Mouse (Mus musculus) heart, embryonic 12.5 days (tissue): Measurements from ENCODE around the gene Tifa. TPM values are rescaled to one million over a fixed set of nuclear protein-coding genes. Genes with fewer than 3 reads are reported as not detected.

Source experiments
- ATAC-seq: fragments of 200-750 bp; cut with Nextera tagmentation; 2 replicates; pipeline ENCODE4 v1.8.0; 2017; ENCODE audit warnings: moderate TSS enrichment, moderate library complexity; ENCODE audit not compliant: insufficient number of reproducible peaks, low FRiP score
- H3K27ac ChIP-seq: fragments of 300-500 bp; sonication (generic); 2 replicates; pipeline ENCODE4 v1.5.1; 2016; ENCODE audit warnings: mild to moderate bottlenecking, moderate library complexity; ENCODE audit not compliant: poor library complexity, severe bottlenecking
- H3K27me3 ChIP-seq: fragments of 300-500 bp; sonication (generic); replicated peaks from 2 replicates; pipeline ENCODE4 v1.6.1; 2016; ENCODE audit warnings: mild to moderate bottlenecking, moderate library complexity
- H3K36me3 ChIP-seq: fragments of 300-500 bp; sonication (generic); 2 replicates; pipeline ENCODE4 v1.6.1; 2016; ENCODE audit warnings: mild to moderate bottlenecking, moderate library complexity
- H3K4me1 ChIP-seq: fragments of 300-500 bp; sonication (generic); replicated peaks from 2 replicates; pipeline ENCODE4 v1.6.1; 2016; ENCODE audit warnings: mild to moderate bottlenecking
- H3K4me2 ChIP-seq: fragments of 300-500 bp; sonication (generic); 2 replicates; pipeline ENCODE4 v1.6.1; 2016; ENCODE audit warnings: mild to moderate bottlenecking, moderate library complexity
- H3K4me3 ChIP-seq: fragments of 300-500 bp; sonication (generic); 2 replicates; pipeline ENCODE4 v1.5.1; 2016; ENCODE audit warnings: mild to moderate bottlenecking
- H3K9ac ChIP-seq: fragments of 300-500 bp; sonication (generic); 2 replicates; pipeline ENCODE4 v1.6.1; 2016; ENCODE audit warnings: mild to moderate bottlenecking, moderate library complexity
- H3K9me3 ChIP-seq: fragments of 300-500 bp; sonication (generic); replicated peaks from 2 replicates; pipeline ENCODE4 v1.6.1; 2016; ENCODE audit warnings: mild to moderate bottlenecking, moderate library complexity
- WGBS: fragments of 180-500 bp; shearing (Covaris S2); methylation state at CpG from one replicate; pipeline ENCODE4 v1.1.7; 2016; 5-methylcytosine and 5-hydroxymethylcytosine counted together
- polyA plus RNA-seq: library from polyadenylated mRNA; unstranded; fragments of >200 nt; fragmentation: Nextera tagmentation; extraction: Ambion mirVana; gene quantifications from 2 replicates; pipeline ENCODE4 v1.2.1, GENCODE M21; 2016

The Tifa gene
- polyA plus RNA-seq, result 2.6 and 2.7 TPM in 2 replicates

DNA sequence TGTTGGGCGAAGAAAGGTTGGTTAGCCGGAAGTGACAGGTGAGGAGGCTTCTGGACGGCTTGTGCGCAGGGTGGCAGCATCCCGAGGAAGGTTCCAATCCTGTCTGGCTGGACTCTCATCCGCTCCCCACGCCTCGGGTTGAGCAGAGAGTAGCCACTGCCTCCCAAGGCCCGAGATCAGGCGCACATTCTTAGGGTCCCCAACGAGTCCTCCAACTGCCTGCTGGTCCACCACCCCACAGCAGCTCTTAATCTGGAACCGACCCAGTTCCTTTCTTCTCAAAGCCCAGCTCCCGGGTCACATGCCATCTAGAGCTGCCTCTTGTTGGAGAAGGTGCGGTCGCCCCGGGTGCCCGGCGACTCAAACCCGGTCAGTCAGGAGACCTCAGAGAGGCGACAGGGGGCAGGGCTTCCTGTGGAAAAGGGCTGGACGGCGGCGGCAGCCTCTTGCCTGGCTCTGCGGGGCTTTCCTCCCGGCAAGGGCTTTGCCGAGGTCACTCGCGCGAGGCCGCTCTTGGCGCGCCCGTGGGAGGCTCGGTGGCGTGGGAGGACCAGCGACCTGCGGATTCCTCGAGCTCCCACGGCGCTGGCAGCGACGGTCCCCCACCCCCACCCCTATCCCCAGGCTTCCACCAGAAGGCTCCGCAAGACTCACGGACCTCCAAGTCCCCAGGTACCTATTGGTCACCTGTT, at the start of gene Tifa:
Gene Tifa (plus strand): TSS at position 306 of the 692 bp plus-strand sequence.
- under 1% methylated on average over 44 of the region's 44 CpGs for WGBS
- Histone ChIP-seq H3K9me3 (no peaks in the 10 kb centered on the region), H3K4me2 (peak within 1 kb of the TSS; percentile 99), H3K4me3 (peak within 1 kb of the TSS; percentile 74), H3K9ac (peak within 1 kb of the TSS; percentile 72), H3K27me3 (peaks cover 26% of the 10 kb centered on the region), H3K27ac (no peak within 1 kb of the TSS), H3K36me3 (no peaks in the 10 kb centered on the region), H3K4me1 (0 out of 2 replicates have a peak, but pooled peaks cover 13% of the 10 kb centered on the region)
- ATAC-seq, result peak; percentile 71

DNA sequence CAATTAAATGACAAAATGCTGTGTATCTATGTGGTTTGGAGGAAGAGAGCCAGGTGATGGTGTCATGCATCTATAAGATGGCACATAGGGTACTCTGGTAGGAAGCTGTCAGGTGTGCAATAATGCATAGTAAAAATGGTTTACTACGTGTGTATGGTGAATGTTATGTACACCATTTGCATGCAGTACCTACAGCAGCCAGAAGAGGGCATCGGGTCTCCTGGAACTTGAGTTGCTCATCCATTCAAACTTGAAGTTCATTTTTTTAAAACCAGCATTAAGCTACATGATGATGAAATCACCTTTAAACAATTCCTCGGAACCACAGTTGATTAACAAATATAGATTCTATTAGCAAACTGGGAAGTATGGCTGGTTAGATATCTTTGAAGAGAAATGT, 48.1 kb upstream of the Tifa start:
- H3K27ac ChIP-seq, result no peak overlapping the region
- no peak overlapping the region for H3K9ac ChIP-seq
- H3K4me2 ChIP-seq, result no peak overlapping the region
- WGBS, result 90% methylated on average over 3 of the region's 3 CpGs
- no peaks in the 10 kb centered on the region for H3K4me1 ChIP-seq
- H3K4me3 ChIP-seq, result no peak overlapping the region
- no peak for ATAC-seq
- no peaks in the 10 kb centered on the region for H3K36me3 ChIP-seq
- H3K9me3 ChIP-seq, result no peaks in the 10 kb centered on the region
- peaks cover 22% of the 10 kb centered on the region; the same call in 1 of the 2 replicates for H3K27me3 ChIP-seq

DNA sequence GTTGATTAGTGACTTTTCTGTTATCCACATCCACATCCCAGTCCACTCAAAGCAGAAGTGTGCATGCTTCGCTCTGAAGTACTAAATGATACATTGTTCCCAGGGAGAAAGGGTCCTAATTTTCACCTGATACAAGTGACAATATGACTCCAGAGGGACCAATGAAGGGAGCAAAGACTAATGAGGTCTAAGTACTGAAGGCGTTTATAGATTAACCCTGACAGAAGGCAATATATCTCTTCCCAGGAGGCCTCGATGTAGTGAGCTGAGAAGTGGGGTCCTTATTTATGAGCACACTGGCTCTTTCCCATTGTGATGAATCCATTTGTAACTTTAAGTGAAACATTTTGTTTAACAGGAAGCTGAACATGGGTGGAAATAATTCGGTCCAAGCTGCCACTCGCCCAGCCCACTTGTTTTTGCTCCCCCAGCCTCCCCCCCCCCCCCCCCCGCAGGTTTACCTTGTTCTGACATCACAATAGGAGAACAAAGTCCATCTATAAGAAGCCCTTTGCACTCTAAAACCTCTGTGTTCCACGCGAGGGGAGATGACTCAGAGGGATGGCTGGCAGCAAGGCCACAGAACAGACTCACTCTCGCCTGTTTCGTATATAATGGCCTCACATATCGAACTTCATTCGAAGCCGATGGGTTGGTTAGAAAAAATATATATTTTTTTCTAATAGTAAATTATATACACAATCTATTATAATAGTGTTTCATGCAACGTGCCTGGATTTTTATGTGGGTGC, 45.8 kb upstream of the Tifa start:
- no peaks in the 10 kb centered on the region for H3K36me3 ChIP-seq
- no peak overlapping the region for H3K4me3 ChIP-seq
- no peak overlapping the region for H3K9ac ChIP-seq
- ATAC-seq, result no peak
- 0 out of 2 replicates have a peak, but pooled peaks cover 2% of the 10 kb centered on the region for H3K9me3 ChIP-seq
- no peak overlapping the region for H3K4me2 ChIP-seq
- WGBS, result 79% methylated on average over 14 of the region's 14 CpGs
- peaks cover 43% of the 10 kb centered on the region for H3K27me3 ChIP-seq
- H3K27ac ChIP-seq, result no peak overlapping the region
- no peaks in the 10 kb centered on the region for H3K4me1 ChIP-seq

DNA sequence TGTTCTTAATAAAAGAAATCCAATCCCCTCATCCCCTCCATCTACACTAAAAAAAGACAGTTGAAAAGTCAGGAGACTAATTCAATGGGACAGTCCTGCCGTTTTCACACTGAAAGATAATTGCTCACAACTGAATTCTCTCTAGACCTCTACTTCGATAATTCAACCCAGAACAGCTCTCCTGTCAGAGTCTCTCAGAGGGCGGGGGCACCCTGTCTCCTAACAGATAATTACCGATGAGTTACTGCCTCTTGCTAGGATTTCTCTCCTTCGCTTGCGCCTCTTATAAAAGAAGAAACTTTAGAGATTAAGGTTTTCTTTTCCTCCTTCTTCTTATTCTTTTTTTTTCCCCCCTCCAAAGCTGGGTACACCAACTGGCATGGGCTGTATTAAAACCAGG, 44.1 kb upstream of the Tifa start:
- Histone ChIP-seq H3K27ac (no peak overlapping the region), H3K4me1 (0 out of 2 replicates have a peak, but pooled peaks cover 3% of the 10 kb centered on the region), H3K36me3 (no peaks in the 10 kb centered on the region), H3K9ac (no peak overlapping the region), H3K4me3 (no peak overlapping the region), H3K27me3 (peaks cover 55% of the 10 kb centered on the region), H3K4me2 (no peak overlapping the region), H3K9me3 (0 out of 2 replicates have a peak, but pooled peaks cover 2% of the 10 kb centered on the region)
- 31% methylated on average over 6 of the region's 6 CpGs for WGBS
- no peak for ATAC-seq

DNA sequence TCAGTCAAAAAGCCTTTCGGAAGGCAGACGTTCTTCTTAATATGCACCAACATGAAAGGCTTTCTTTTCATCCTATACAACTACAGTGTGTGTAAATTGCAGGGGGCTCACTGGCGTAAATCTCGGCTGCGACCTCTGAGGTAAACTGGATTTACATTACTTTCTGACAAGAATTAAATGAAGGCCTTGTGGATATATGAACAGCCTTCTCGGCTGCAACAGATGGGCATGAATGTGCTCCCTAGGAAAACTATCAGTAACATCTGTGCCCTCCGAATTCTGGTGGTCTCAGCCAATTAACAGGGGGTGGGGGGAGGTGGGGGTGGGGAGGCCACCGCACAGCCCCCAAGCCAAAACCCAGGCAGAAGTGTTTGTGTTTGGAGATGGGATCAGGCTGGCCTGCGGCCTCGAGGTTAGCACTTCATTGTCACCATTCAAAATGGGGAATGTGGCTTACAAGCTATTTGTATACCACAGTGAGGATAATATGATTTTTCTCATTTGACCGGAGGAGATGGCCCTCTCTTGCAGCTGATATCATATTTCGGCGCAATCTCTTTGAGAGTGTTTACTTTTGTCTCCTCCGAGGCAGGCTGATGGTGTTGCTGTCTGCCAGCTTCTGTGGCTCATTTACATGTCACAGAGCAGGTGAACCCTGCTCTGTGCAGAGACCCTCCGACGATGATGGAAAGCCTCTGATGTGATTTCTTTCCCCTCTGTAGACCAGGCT, 43.5 kb upstream of the Tifa start:
- Histone ChIP-seq H3K9me3 (0 out of 2 replicates have a peak, but pooled peaks cover 2% of the 10 kb centered on the region), H3K4me1 (0 out of 2 replicates have a peak, but pooled peaks cover 3% of the 10 kb centered on the region), H3K27me3 (peaks cover 59% of the 10 kb centered on the region), H3K36me3 (no peaks in the 10 kb centered on the region), H3K4me2 (no peak overlapping the region), H3K9ac (no peak overlapping the region), H3K27ac (no peak overlapping the region), H3K4me3 (no peak overlapping the region)
- ATAC-seq, result no peak
- WGBS, result 23% methylated on average over 16 of the region's 16 CpGs

DNA sequence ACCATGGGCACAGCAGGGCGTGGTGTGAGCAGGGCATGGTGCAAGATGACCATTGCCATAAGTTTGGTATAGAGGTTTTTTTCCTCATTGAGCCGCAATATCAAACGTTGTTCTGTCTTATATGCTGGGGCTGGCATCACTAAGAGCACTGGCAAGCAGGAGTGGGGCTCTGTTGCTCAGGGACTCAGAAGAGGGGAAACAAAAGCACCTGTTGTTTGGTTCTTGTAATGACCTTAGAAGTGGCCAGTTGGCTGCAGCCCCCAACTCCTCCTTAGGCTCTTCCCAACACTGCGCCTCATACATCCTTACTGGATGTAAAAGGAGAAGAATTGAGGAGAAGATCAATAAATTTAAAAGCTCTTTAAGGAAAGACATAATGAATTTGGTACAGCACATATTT, 41.0 kb upstream of the Tifa start:
- no peak overlapping the region for H3K4me2 ChIP-seq
- H3K4me3 ChIP-seq, result no peak overlapping the region
- ATAC-seq, result no peak
- 0 out of 2 replicates have a peak, but pooled peaks cover 3% of the 10 kb centered on the region for H3K4me1 ChIP-seq
- 71% methylated on average over 4 of the region's 4 CpGs for WGBS
- H3K9me3 ChIP-seq, result 0 out of 2 replicates have a peak, but pooled peaks cover 2% of the 10 kb centered on the region
- no peaks in the 10 kb centered on the region for H3K36me3 ChIP-seq
- H3K27me3 ChIP-seq, result peaks cover 61% of the 10 kb centered on the region
- no peak overlapping the region for H3K9ac ChIP-seq
- H3K27ac ChIP-seq, result no peak overlapping the region

DNA sequence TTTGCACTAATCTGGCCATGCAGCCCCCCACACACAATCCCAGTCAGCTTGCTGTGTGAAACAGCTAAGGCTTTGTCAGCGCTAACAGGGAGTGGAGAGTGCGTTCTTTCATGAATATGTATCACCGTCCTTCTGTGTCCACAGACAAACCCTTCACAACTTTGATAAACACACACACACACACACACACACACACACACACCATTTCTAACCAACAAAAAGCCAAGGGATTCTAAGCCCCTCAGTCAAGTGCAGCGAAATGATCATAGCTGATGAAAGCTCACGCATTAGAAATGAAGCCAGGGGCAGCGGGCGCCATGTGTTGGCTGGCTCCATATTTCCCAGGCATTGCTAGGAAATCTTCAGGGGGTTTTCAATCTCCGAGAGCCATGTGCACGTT, 40.3 kb upstream of the Tifa start:
- 32% methylated on average over 9 of the region's 9 CpGs for WGBS
- Histone ChIP-seq H3K9me3 (0 out of 2 replicates have a peak, but pooled peaks cover 2% of the 10 kb centered on the region), H3K4me1 (0 out of 2 replicates have a peak, but pooled peaks cover 3% of the 10 kb centered on the region), H3K4me3 (peak overlapping the region; percentile 18; the same call in 1 of the 2 replicates), H3K4me2 (peak overlapping the region; percentile 56), H3K9ac (no peak overlapping the region), H3K27ac (no peak overlapping the region), H3K36me3 (no peaks in the 10 kb centered on the region), H3K27me3 (peaks cover 62% of the 10 kb centered on the region)
- ATAC-seq, result no peak

DNA sequence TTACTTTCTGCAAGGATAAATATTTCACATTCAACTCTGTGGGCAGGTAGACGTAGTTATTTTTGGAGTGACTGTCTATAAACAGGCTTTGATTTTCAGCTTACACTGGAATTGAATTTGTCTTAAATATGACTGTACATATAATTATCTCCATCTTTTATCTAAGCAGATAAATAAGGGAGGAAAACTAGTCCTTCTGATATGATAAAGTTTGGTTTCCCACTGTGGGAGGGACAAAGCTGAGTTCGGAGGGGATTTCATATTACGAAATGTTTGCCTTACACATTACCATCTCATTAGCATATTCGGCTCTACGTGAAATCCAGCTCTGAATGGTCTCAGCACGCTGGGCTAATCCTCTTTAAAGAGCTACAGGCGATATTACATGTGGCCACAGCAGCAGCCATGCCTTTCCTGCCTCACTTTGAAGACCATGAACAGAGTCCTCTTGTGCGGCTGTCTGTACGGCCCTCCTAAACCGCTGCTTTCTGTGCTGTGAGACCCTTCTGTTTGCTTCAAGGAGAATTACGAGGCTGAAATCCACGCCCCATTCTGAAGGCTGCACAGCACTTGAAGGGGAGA, 39.5 kb upstream of the Tifa start:
- H3K4me3 ChIP-seq, result no peak overlapping the region
- peaks cover 64% of the 10 kb centered on the region for H3K27me3 ChIP-seq
- H3K9ac ChIP-seq, result no peak overlapping the region

DNA sequence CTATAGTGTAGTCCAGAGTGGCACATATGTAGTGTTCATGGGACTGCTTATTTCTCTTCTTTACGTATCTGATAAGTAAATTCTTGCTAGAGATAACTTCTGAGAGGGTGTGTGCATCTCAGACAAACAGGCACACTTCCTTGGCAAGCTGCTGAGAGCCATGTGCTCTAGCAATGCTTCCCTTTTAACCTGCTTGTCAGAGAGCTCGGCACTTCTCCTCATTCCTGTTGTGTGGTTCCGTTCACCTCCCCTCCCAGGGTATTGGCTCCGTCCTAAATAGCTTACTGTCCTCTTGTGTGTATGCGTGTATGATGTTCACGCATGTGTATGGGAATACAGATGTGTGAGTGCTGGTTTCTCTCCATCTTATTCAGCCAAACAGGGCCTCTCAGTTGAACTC, 33.1 kb upstream of the Tifa start:
- Histone ChIP-seq H3K36me3 (no peaks in the 10 kb centered on the region), H3K27me3 (peaks cover 59% of the 10 kb centered on the region), H3K4me1 (no peaks in the 10 kb centered on the region), H3K27ac (no peak overlapping the region), H3K9ac (no peak overlapping the region), H3K4me2 (no peak overlapping the region), H3K9me3 (no peaks in the 10 kb centered on the region), H3K4me3 (no peak overlapping the region)
- ATAC-seq, result no peak
- 74% methylated on average over 6 of the region's 6 CpGs for WGBS

More for the DNA sequence above, 39.5 kb upstream of the Tifa start:
- no peak for ATAC-seq
- WGBS, result 22% methylated on average over 12 of the region's 12 CpGs
- Histone ChIP-seq H3K4me2 (peak overlapping the region; percentile 54), H3K9me3 (0 out of 2 replicates have a peak, but pooled peaks cover 2% of the 10 kb centered on the region), H3K27ac (no peak overlapping the region), H3K36me3 (no peaks in the 10 kb centered on the region), H3K4me1 (0 out of 2 replicates have a peak, but pooled peaks cover 3% of the 10 kb centered on the region)

DNA sequence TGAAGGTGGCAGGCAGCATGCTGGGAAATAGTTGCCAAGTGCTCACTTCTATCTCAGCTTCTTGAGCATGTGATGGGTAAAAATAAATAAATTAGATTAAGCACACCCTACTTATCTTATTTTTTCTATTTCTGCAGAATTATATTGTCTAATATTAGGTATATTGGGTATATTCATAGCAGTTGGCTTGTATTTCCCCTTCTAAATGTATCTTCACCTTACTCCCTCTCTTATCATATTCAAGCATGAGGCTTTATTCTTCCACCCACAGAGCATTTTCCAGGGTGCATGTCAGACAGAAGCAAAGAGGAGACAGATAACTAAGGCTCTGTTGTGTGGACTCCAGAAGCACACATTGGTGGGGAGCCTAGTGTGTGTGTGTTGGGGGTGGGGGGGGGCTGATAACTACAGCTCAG, 31.7 kb upstream of the Tifa start:
- Histone ChIP-seq H3K4me1 (no peaks in the 10 kb centered on the region), H3K9ac (no peak overlapping the region; the same call in 1 of the 2 replicates), H3K9me3 (no peaks in the 10 kb centered on the region), H3K36me3 (no peaks in the 10 kb centered on the region), H3K4me3 (no peak overlapping the region), H3K27me3 (peaks cover 68% of the 10 kb centered on the region), H3K27ac (no peak overlapping the region), H3K4me2 (no peak overlapping the region)
- ATAC-seq, result no peak
